ENCODE assay signal across 9 mouse cellular contexts in the genomic region with DNA sequence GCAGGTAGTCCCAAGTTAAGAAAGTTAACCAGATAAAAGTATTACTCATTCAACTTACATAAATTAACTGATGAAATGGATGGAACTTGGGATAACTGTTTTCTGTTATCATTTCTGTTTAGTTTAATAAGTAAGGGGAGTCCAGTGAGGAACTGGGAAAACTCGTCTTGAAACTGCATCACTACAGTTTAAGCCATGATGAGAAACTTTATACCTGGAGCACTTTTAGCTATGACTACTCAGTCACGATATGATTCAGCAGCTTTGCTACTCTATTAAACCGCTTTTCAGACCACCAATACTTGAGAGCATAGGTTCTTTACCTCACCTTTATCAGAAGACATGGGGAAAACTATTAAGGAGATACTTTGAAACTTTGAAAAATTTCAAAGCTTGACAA. TPM values are rescaled to one million over a fixed set of nuclear protein-coding genes. Genes with fewer than 3 reads are reported as not detected.
A peak's percentile ranks its signal among the peaks of the same experiment; 100 is the strongest.
DNase-seq lines count a peak whose midpoint lies in the region; ATAC-seq lines count a peak whose summit lies in the region.
"Had no signal": no experiment of that assay in that cellular context is flagged by ENCODE, and none has a peak within 500 bp of the region (broad histone marks: within the 10 kb centered on the region; RNA-seq: fewer than 3 reads in every experiment).

No protein-coding gene starts in this region.

- 72% methylated on average over 3 of the region's 3 CpGs for WGBS in heart, embryonic 12.5 days
- 57% methylated on average over 3 of the region's 3 CpGs for WGBS in hindbrain, embryonic 11.5 days
- 60% methylated on average over 3 of the region's 3 CpGs for WGBS in midbrain, embryonic 10.5 days

- peak overlapping the region; percentile 97 for H3K4me3 ChIP-seq in heart, embryonic 12.5 days
- H3K4me3 ChIP-seq in brown adipose tissue, adult 24 weeks (ENCODE audit: insufficient read depth, low read depth, low read length), result peak overlapping the region; percentile 64; the same call in 1 of the 2 replicates
- no peak overlapping the region; the same call in 1 of the 2 replicates for H3K4me3 ChIP-seq in hindbrain, embryonic 11.5 days (ENCODE audit: low read depth, low read length)
- H3K4me3 ChIP-seq in midbrain, embryonic 10.5 days, result peak overlapping the region; percentile 88; the same call in 1 of the 2 replicates

- H3K9me3 ChIP-seq in heart, embryonic 12.5 days (replicated peaks), result no peaks in the 10 kb centered on the region
- H3K9me3 ChIP-seq in hindbrain, embryonic 11.5 days (ENCODE audit: control insufficient read depth, low read length), result no peaks in the 10 kb centered on the region
- H3K9me3 ChIP-seq in midbrain, embryonic 10.5 days (replicated peaks), result no peaks in the 10 kb centered on the region
- H3K9me3 ChIP-seq: liver, embryonic 15.5 days had no signal

- H3K27me3 ChIP-seq in heart, embryonic 12.5 days (replicated peaks), result peaks cover 9% of the 10 kb centered on the region; the same call in 1 of the 2 replicates
- peaks cover 3% of the 10 kb centered on the region; the same call in 1 of the 2 replicates for H3K27me3 ChIP-seq in hindbrain, embryonic 11.5 days (ENCODE audit: control insufficient read depth, insufficient read depth, low read length)
- peaks cover 60% of the 10 kb centered on the region for H3K27me3 ChIP-seq in midbrain, embryonic 10.5 days (ENCODE audit: low read depth, poor library complexity, severe bottlenecking)

- no peak overlapping the region; the same call in 1 of the 2 replicates for H3K9ac ChIP-seq in heart, embryonic 12.5 days
- no peak overlapping the region for H3K9ac ChIP-seq in hindbrain, embryonic 11.5 days (ENCODE audit: low read depth, low read length)
- H3K9ac ChIP-seq: liver, embryonic 15.5 days had no signal

- H3K4me2 ChIP-seq in heart, embryonic 12.5 days, result peak overlapping the region; percentile 96
- H3K4me2 ChIP-seq in hindbrain, embryonic 11.5 days (replicated peaks; ENCODE audit: low read depth, low read length), result peak overlapping the region; percentile 85

- ATAC-seq in heart, embryonic 12.5 days (ENCODE audit: insufficient number of reproducible peaks, low FRiP score), result no peak
- no peak for ATAC-seq in hindbrain, embryonic 11.5 days (ENCODE audit: low FRiP score)

- DNase-seq in heart, adult 11 months, result no peak
- DNase-seq in hindbrain, embryonic 11.5 days (ENCODE audit: low spot score), result no peak
- no peak for DNase-seq in midbrain, embryonic 10.5 days (ENCODE audit: low spot score)
- DNase-seq in embryo, embryonic 11 days, result no peak
- no peak for DNase-seq in gastrocnemius, postnatal 10 days
- DNase-seq in layer of hippocampus, postnatal 25 days (ENCODE audit: extremely low spot score in 1 of 2, low spot score in 1 of 2), result no peak

- peaks cover 22% of the 10 kb centered on the region for H3K4me1 ChIP-seq in heart, embryonic 12.5 days (replicated peaks)
- H3K4me1 ChIP-seq in brown adipose tissue, adult 24 weeks (ENCODE audit: control insufficient read depth, insufficient read depth, insufficient read length, low read length), result peaks cover 5% of the 10 kb centered on the region; the same call in 1 of the 2 replicates
- H3K4me1 ChIP-seq in hindbrain, embryonic 11.5 days (replicated peaks; ENCODE audit: control insufficient read depth, insufficient read depth, low read length), result 0 out of 2 replicates have a peak, but pooled peaks cover 4% of the 10 kb centered on the region
- H3K4me1 ChIP-seq in midbrain, embryonic 10.5 days, result peaks cover 15% of the 10 kb centered on the region
- H3K4me1 ChIP-seq: liver, embryonic 15.5 days had no signal

- H3K27ac ChIP-seq in heart, embryonic 12.5 days (ENCODE audit: poor library complexity, severe bottlenecking), result no peak overlapping the region
- no peak overlapping the region for H3K27ac ChIP-seq in brown adipose tissue, adult 24 weeks (replicated peaks; ENCODE audit: low read depth, low read length)
- H3K27ac ChIP-seq in hindbrain, embryonic 11.5 days (ENCODE audit: low read depth, low read length), result no peak overlapping the region
- H3K27ac ChIP-seq in midbrain, embryonic 10.5 days (replicated peaks), result no peak overlapping the region
- H3K27ac ChIP-seq: liver, embryonic 15.5 days had no signal

- no peaks in the 10 kb centered on the region for H3K36me3 ChIP-seq in heart, embryonic 12.5 days
- H3K36me3 ChIP-seq in hindbrain, embryonic 11.5 days (ENCODE audit: control insufficient read depth, insufficient read depth, low read length), result no peaks in the 10 kb centered on the region
- no peaks in the 10 kb centered on the region for H3K36me3 ChIP-seq in midbrain, embryonic 10.5 days
- H3K36me3 ChIP-seq: liver, embryonic 15.5 days had no signal

RNA-seq across cellular contexts. Expression of gene Jazf1, which starts 1.5 kb away (rescaled TPM):
- 11.5 and 13.7 TPM in 2 replicates for polyA plus RNA-seq in heart, embryonic 12.5 days (2016; fragmentation: Nextera tagmentation; extraction: Ambion mirVana)
- polyA plus RNA-seq in brown adipose tissue, adult 24 weeks (2012; ENCODE audit: insufficient read depth, insufficient read length, missing spikeins), result 6.6 and 8.9 TPM in 2 replicates
- 8.4 and 10.0 TPM in 2 replicates for polyA plus RNA-seq in hindbrain, embryonic 11.5 days (2014; fragmentation: Nextera tagmentation; extraction: Ambion mirVana)
- 3.4 and 5.7 TPM in 2 replicates for polyA plus RNA-seq in midbrain, embryonic 10.5 days (2016; fragmentation: Nextera tagmentation; extraction: Ambion mirVana)
- total RNA-seq in gastrocnemius, postnatal 10 days (2021), result 1 to 10 TPM; 3.8 to 4.0 TPM
- 10 to 100 TPM; 36.8 to 37.8 TPM for total RNA-seq in layer of hippocampus, postnatal 25 days (2021)
